Mouse (Mus musculus): ENCODE data around the gene Cacna2d2. TPM values are rescaled to one million over a fixed set of nuclear protein-coding genes. Genes with fewer than 3 reads are reported as not detected.
A peak's percentile ranks its signal among the peaks of the same experiment; 100 is the strongest.

The Cacna2d2 gene
- polyA plus RNA-seq, 1 experiment, result 5.2 TPM

DNA sequence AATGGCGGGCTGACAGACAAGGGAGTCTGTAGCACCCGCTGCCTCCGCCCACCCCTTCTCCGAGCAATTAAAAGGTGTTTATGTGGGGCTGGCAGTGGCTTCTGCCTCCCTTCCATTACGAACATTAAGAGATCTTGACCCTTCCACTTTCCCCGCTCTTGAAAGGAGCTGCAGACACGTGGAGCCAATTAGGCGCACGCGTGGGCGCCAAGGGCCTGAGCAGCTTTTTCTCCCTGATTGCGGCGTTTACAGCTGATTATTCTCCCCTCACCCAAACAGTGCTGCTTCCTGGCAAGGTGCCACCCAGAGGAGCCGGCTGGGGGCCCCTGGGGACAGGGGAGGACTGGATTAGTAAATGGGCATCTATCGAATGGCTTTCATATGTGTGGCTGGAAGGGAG is 71.0 kb downstream of the Cacna2d2 start:
- Histone ChIP-seq H3K4me1 (ENCODE audit: control insufficient read depth, insufficient read depth, low read length) (no peaks in the 10 kb centered on the region), H3K4me3 (ENCODE audit: control insufficient read depth, low read depth, low read length) (no peak overlapping the region), H3K27me3 (ENCODE audit: control insufficient read depth, insufficient read depth, low read length) (no peaks in the 10 kb centered on the region), H3K27ac (ENCODE audit: control insufficient read depth, insufficient read depth, low read depth, low read length) (no peak overlapping the region), H3K36me3 (ENCODE audit: control insufficient read depth, insufficient read depth, low read length) (no peaks in the 10 kb centered on the region)
- TF ChIP-seq CTCF (IDR thresholded peaks at IDR 0.05; ENCODE audit: control insufficient read depth, insufficient read depth, insufficient replicate concordance, low read depth, low read length), result no peak

DNA sequence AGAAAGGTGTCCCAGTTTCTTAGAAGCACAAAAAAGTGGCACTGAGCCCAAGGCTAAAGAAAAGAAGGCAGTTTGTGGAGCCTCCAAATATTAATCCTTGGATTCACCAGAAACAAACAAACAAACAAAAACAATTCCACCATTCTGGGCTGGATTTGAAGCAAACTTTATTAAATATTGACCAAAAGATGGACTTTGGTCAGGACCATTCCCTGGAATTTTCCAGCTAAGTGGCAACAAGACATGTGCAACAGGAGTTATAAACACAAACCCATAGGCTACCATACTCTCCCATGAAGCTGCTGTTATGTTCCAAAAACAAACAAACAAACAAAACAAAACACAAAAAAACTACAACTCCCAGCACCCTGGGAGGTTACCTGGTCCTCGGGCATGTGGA is 74.6 kb downstream of the Cacna2d2 start:
- Histone ChIP-seq H3K27ac (ENCODE audit: control insufficient read depth, insufficient read depth, low read depth, low read length) (no peak overlapping the region), H3K4me3 (ENCODE audit: control insufficient read depth, low read depth, low read length) (no peak overlapping the region), H3K36me3 (ENCODE audit: control insufficient read depth, insufficient read depth, low read length) (no peaks in the 10 kb centered on the region), H3K27me3 (ENCODE audit: control insufficient read depth, insufficient read depth, low read length) (no peaks in the 10 kb centered on the region), H3K4me1 (ENCODE audit: control insufficient read depth, insufficient read depth, low read length) (no peaks in the 10 kb centered on the region)
- TF ChIP-seq CTCF (IDR thresholded peaks at IDR 0.05; ENCODE audit: control insufficient read depth, insufficient read depth, insufficient replicate concordance, low read depth, low read length), result no peak
- no peak for TF ChIP-seq POLR2A (IDR thresholded peaks at IDR 0.05; ENCODE audit: control insufficient read depth, low read depth, low read length)

DNA sequence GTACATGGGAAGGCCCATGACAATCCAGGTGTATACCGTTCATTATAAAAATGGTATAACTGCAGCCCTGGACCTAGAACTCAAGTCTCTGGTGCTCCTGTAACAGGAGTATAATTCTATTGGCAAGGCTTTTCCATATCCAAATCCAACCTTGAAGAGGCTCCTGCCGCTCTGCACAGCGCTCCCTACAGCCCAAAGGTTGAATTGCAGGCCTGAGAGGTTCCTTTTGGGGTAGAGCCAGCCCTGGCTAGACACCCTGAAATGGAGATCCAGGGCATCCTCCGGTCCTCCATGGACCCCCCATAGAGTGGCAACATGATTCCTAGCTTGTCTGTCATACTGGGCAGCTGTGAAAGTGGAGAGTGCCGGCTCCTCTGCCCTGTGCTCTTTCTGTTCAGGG is 79.6 kb downstream of the Cacna2d2 start:
- no peaks in the 10 kb centered on the region for H3K36me3 ChIP-seq (ENCODE audit: control insufficient read depth, insufficient read depth, low read length)
- H3K4me3 ChIP-seq (ENCODE audit: control insufficient read depth, low read depth, low read length), result peak overlapping the region; percentile 40
- H3K27ac ChIP-seq (ENCODE audit: control insufficient read depth, insufficient read depth, low read depth, low read length), result no peak overlapping the region
- peaks cover 5% of the 10 kb centered on the region for H3K4me1 ChIP-seq (ENCODE audit: control insufficient read depth, insufficient read depth, low read length)
- TF ChIP-seq POLR2A (IDR thresholded peaks at IDR 0.05; ENCODE audit: control insufficient read depth, low read depth, low read length), result no peak
- TF ChIP-seq CTCF (IDR thresholded peaks at IDR 0.05; ENCODE audit: control insufficient read depth, insufficient read depth, insufficient replicate concordance, low read depth, low read length), result peak; percentile 78; the same call in 1 of the 2 replicates
- H3K27me3 ChIP-seq (ENCODE audit: control insufficient read depth, insufficient read depth, low read length), result no peaks in the 10 kb centered on the region; the same call in 1 of the 2 replicates

DNA sequence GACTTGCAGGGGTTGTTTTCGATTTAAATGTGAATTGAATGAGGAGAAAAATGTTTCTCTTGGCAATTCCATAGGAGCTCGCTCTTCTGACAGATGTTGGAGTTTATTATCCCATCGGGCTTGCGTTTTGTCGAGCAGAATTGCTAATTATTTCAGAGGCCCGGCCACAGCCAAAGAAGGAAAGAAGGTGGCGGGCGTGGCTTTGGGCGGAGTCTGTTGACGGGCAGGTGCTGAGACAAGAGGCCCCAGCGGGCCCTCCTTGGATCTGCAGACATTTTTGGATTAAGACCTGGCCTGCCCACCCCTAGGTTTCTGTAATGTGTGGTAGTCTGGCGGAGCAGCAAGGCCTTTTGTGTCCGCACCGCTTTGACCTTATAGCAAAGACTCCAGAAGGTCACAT is 80.2 kb downstream of the Cacna2d2 start:
- no peak overlapping the region for H3K27ac ChIP-seq (ENCODE audit: control insufficient read depth, insufficient read depth, low read depth, low read length)
- peak overlapping the region; percentile 40 for H3K4me3 ChIP-seq (ENCODE audit: control insufficient read depth, low read depth, low read length)
- no peaks in the 10 kb centered on the region; the same call in 1 of the 2 replicates for H3K27me3 ChIP-seq (ENCODE audit: control insufficient read depth, insufficient read depth, low read length)
- TF ChIP-seq CTCF (IDR thresholded peaks at IDR 0.05; ENCODE audit: control insufficient read depth, insufficient read depth, insufficient replicate concordance, low read depth, low read length) (no peak), POLR2A (IDR thresholded peaks at IDR 0.05; ENCODE audit: control insufficient read depth, low read depth, low read length) (no peak)
- peaks cover 5% of the 10 kb centered on the region for H3K4me1 ChIP-seq (ENCODE audit: control insufficient read depth, insufficient read depth, low read length)
- H3K36me3 ChIP-seq (ENCODE audit: control insufficient read depth, insufficient read depth, low read length), result no peaks in the 10 kb centered on the region

DNA sequence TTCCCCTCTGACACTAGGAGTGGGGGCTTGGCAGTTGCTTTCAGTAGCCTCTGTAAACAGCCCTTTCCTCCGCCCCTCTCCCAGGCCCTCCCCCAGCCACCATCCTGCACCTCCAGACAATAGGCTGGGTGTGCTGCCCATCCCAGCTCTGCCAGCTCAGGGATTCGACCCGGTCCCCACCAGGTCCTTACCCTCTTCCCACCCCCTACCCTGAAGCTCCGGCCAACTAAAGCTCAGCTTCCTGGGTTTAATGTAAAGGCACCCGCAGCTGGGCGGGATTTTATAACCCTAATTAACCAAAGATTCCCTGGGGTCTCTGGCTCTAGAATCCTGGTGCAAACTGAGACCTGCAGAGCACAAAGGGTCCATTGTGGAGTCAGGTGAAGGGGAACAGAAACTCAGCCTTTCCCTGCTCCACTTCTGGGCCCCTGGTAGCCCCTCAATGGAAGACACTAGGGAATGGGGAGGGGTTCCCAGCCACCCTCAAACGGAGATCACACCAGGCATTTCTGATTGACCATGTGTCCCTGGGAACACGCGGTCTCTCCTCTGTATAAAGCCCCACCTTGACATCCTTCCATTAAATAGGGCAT is 81.2 kb downstream of the Cacna2d2 start:
- Histone ChIP-seq H3K4me1 (ENCODE audit: control insufficient read depth, insufficient read depth, low read length) (peaks cover 5% of the 10 kb centered on the region), H3K27ac (ENCODE audit: control insufficient read depth, insufficient read depth, low read depth, low read length) (no peak overlapping the region), H3K36me3 (ENCODE audit: control insufficient read depth, insufficient read depth, low read length) (no peaks in the 10 kb centered on the region), H3K4me3 (ENCODE audit: control insufficient read depth, low read depth, low read length) (no peak overlapping the region), H3K27me3 (ENCODE audit: control insufficient read depth, insufficient read depth, low read length) (no peaks in the 10 kb centered on the region; the same call in 1 of the 2 replicates)
- no peak for TF ChIP-seq CTCF (IDR thresholded peaks at IDR 0.05; ENCODE audit: control insufficient read depth, insufficient read depth, insufficient replicate concordance, low read depth, low read length)
- TF ChIP-seq POLR2A (IDR thresholded peaks at IDR 0.05; ENCODE audit: control insufficient read depth, low read depth, low read length), result no peak

DNA sequence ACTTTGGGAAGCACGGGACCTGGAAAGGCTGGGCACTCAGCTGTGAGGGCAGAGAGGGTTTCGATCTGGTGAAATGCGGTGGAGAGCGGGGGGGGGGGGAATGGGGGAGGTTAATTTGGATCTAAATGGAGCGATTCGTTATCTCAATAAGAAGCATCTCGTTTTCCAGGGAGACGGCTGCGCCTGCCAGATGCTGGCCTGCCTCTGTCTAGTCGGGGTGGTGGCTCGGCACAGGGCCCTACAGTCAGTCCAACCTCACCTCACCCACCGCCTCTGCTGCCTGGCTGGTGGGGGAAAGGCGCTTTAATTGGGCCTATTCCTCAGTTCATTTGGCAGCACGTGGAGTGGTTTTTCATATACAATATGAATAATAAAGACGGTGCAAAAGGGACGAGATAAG is 81.9 kb downstream of the Cacna2d2 start:
- no peaks in the 10 kb centered on the region for H3K36me3 ChIP-seq (ENCODE audit: control insufficient read depth, insufficient read depth, low read length)
- H3K4me3 ChIP-seq (ENCODE audit: control insufficient read depth, low read depth, low read length), result no peak overlapping the region
- H3K27ac ChIP-seq (ENCODE audit: control insufficient read depth, insufficient read depth, low read depth, low read length), result no peak overlapping the region
- H3K4me1 ChIP-seq (ENCODE audit: control insufficient read depth, insufficient read depth, low read length), result peaks cover 5% of the 10 kb centered on the region
- no peaks in the 10 kb centered on the region; the same call in 1 of the 2 replicates for H3K27me3 ChIP-seq (ENCODE audit: control insufficient read depth, insufficient read depth, low read length)
- TF ChIP-seq CTCF (IDR thresholded peaks at IDR 0.05; ENCODE audit: control insufficient read depth, insufficient read depth, insufficient replicate concordance, low read depth, low read length), result no peak
- TF ChIP-seq POLR2A (IDR thresholded peaks at IDR 0.05; ENCODE audit: control insufficient read depth, low read depth, low read length), result no peak

DNA sequence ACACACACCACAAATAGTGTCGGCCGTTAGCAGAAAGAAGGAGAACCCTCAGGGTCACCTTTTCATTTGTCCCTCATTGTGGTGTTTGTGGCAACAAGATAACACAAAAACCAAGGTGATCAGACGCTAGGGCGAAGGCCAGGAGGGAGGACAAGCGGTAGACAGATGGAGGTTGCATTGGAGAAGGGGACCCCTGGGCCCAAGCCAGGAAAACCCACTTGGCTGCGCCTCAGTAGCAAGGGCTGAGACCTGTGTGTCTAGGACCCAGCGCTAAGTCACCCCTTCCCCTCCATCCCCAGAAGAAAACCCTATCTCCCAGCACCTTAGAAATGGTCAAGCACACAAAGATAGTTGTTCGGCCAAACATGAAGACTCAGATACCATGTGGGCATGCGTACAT is 82.6 kb downstream of the Cacna2d2 start:
- H3K4me1 ChIP-seq (ENCODE audit: control insufficient read depth, insufficient read depth, low read length), result peaks cover 5% of the 10 kb centered on the region

More for the DNA sequence above, 82.6 kb downstream of the Cacna2d2 start:
- Histone ChIP-seq H3K36me3 (ENCODE audit: control insufficient read depth, insufficient read depth, low read length) (no peaks in the 10 kb centered on the region), H3K27me3 (ENCODE audit: control insufficient read depth, insufficient read depth, low read length) (no peaks in the 10 kb centered on the region; the same call in 1 of the 2 replicates), H3K27ac (ENCODE audit: control insufficient read depth, insufficient read depth, low read depth, low read length) (no peak overlapping the region), H3K4me3 (ENCODE audit: control insufficient read depth, low read depth, low read length) (no peak overlapping the region)
- TF ChIP-seq POLR2A (IDR thresholded peaks at IDR 0.05; ENCODE audit: control insufficient read depth, low read depth, low read length) (no peak), CTCF (IDR thresholded peaks at IDR 0.05; ENCODE audit: control insufficient read depth, insufficient read depth, insufficient replicate concordance, low read depth, low read length) (no peak)
